Mouse (Mus musculus) limb, embryonic 10.5 days (tissue): Measurements from ENCODE around the gene Ube2z. TPM values are rescaled to one million over a fixed set of nuclear protein-coding genes. Genes with fewer than 3 reads are reported as not detected.
A peak's percentile ranks its signal among the peaks of the same experiment; 100 is the strongest.

ENCODE experiments used
- DNase-seq: peaks from one replicate; pipeline ENCODE4 v3.0.0-alpha.2; 2017; ENCODE audit warnings: low spot score
- H3K27ac ChIP-seq: fragments of 300-500 bp; sonication (generic); 2 replicates; pipeline ENCODE4 v1.5.1; 2016; ENCODE audit warnings: mild to moderate bottlenecking
- H3K27me3 ChIP-seq: fragments of 300-500 bp; sonication (generic); 2 replicates; pipeline ENCODE4 v1.6.1; 2016; ENCODE audit warnings: low read depth, mild to moderate bottlenecking; ENCODE audit not compliant: poor library complexity, severe bottlenecking
- H3K36me3 ChIP-seq: fragments of 300-500 bp; sonication (generic); 2 replicates; pipeline ENCODE4 v1.6.1; 2016; ENCODE audit warnings: mild to moderate bottlenecking, moderate library complexity
- H3K4me1 ChIP-seq: fragments of 300-500 bp; sonication (generic); 2 replicates; pipeline ENCODE4 v1.6.1; 2016
- H3K4me3 ChIP-seq: fragments of 300-500 bp; sonication (generic); 2 replicates; pipeline ENCODE4 v1.5.1; 2016; ENCODE audit warnings: mild to moderate bottlenecking, moderate library complexity
- H3K9me3 ChIP-seq: fragments of 300-500 bp; sonication (generic); replicated peaks from 2 replicates; pipeline ENCODE4 v1.6.1; 2016; ENCODE audit warnings: mild to moderate bottlenecking
- WGBS: fragments of 180-500 bp; shearing (Covaris S2); methylation state at CpG from one replicate; pipeline ENCODE4 v1.1.7; 2016; 5-methylcytosine and 5-hydroxymethylcytosine counted together
- polyA plus RNA-seq: library from polyadenylated mRNA; unstranded; fragments of >200 nt; fragmentation: Nextera tagmentation; extraction: Ambion mirVana; gene quantifications from 2 replicates; pipeline ENCODE4 v1.2.1, GENCODE M21; 2016

Ube2z gene
- polyA plus RNA-seq, 1 experiment from 2014 or later: 38.3 TPM

DNA sequence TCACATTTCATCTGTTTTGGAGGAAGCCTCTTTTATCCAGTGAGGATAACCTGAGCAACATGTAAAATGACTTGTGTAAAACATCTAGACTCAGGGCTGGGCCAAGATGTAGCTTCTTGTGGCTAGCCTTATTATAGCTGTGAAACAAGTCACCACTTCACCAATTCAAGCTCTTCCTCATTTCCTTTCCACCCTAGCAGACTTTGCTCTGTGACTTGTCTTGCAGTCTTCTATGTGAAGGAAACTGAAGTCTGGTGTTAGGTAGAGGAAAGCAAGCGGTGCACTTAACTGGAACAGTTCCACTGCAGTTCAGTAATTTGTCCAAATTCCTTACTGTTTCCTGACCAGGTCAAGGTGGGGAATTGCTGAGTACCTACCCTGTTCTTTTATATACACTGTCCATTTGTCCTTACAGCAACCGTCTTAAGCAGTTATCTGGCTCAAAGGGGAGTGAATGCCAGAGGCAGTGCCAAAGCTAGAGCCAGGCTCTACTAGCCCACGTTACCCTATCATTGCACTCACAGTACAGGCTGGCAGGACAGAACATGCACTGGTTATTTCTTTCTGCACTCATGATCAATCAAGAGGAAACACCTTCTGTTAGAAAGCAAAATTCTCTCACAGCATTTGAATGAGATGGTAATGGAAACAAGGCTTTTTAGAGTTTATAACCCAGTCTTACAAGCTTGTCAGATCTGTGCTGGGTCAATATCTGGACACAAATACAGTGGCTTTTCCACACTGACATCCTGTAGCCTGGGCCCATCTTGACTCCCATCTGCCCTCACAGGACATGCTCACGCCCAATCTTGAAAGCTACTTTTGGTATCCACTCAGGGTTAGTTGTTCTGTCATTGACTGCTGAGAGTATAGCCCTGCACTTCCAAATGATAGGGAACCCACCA, 17.5 kb downstream of the Ube2z start:
- DNase-seq: no peak
- H3K4me3 ChIP-seq: no peak overlapping the region
- H3K27me3 ChIP-seq: no peaks in the 10 kb centered on the region
- no peak overlapping the region for H3K27ac ChIP-seq
- no peaks in the 10 kb centered on the region for H3K9me3 ChIP-seq
- H3K4me1 ChIP-seq: no peaks in the 10 kb centered on the region
- H3K36me3 ChIP-seq: peaks cover 86% of the 10 kb centered on the region
- WGBS: 92% methylated on average over 4 of the region's 4 CpGs

DNA sequence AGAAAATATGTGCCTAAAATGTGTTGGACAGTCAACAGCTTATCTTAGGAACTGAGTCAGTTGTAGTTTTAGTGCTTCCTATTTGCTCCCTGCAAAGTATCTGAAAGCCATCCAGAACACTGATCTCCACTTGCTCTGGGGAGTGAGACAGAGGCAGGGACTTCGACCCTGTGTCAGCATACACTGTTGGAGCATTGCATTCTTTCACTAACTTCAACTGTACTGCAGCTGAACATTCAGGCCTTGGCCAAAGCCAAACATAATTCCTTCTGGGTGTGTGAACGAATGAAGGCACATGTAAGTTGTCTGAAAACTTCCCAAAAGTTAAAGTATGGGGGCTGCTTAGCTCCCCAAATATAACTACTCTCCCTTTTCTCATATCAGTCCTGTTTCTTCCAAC, 18.4 kb downstream of the Ube2z start:
- Histone ChIP-seq H3K4me3 (no peak overlapping the region), H3K27ac (no peak overlapping the region), H3K27me3 (no peaks in the 10 kb centered on the region), H3K9me3 (no peaks in the 10 kb centered on the region), H3K4me1 (no peaks in the 10 kb centered on the region), H3K36me3 (peaks cover 83% of the 10 kb centered on the region)
- DNase-seq: no peak
- 80% methylated on average over 2 of the region's 2 CpGs for WGBS

DNA sequence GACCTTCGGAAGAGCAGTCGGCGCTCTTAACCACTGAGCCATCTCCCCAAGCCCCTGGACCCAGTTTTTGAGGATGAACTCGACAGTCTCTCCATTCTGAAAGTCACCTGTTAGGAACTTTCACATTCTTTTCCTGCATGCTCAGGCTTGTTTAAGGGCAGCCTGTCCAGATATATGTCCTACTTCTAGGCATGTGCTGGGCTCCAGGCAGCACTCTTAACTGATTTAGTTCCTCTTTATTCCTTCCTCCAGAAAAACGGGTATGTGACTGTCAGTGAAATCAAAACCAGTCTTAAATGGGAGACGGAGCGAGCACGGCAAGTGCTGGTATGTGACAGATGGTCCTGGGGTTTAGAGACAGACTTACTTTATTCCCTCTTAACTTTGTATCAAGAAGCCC, 19.2 kb downstream of the Ube2z start:
- Histone ChIP-seq H3K36me3 (peaks cover 80% of the 10 kb centered on the region), H3K4me1 (no peaks in the 10 kb centered on the region), H3K27me3 (no peaks in the 10 kb centered on the region), H3K27ac (no peak overlapping the region), H3K4me3 (no peak overlapping the region), H3K9me3 (no peaks in the 10 kb centered on the region)
- 86% methylated on average over 8 of the region's 8 CpGs for WGBS
- DNase-seq: no peak

DNA sequence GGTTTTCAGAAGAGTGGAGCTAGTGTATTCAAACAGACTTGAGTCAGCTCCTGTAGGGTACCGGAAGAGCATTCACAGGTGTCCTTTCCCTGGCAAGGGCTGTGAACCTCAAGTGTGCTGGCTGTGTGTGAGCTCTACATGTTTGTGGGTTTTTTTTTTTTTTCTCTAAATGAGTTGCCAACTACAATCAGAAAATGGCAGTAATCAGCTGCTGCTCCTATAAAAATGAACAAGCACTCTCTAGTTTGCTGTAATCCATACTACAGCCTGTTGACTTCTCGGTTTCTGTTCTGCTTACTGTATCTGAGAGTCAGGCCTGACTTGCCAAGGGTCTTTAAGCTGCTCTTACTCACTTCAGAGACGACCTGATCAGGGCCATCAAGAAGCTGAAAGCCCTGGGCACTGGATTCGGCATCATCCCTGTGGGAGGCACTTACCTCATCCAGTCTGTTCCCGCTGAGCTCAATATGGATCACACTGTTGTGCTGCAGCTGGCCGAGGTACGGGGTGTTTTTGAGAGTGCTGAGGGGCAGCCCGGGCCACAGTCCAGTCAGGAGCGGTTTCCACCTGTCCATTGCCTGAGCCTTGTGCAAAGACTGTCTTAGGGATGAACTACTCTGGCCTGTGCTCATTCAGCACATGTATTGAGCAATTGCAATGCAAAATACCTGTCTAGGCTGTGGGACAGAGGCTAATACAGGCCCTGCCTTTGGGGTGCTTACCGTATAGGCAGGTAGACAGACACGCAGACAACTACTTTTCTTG, 20.2 kb downstream of the Ube2z start:
- H3K27ac ChIP-seq: no peak overlapping the region
- no peak for DNase-seq
- H3K36me3 ChIP-seq: peaks cover 77% of the 10 kb centered on the region
- WGBS: 89% methylated on average over 11 of the region's 11 CpGs
- no peak overlapping the region for H3K4me3 ChIP-seq
- H3K4me1 ChIP-seq: no peaks in the 10 kb centered on the region
- no peaks in the 10 kb centered on the region for H3K9me3 ChIP-seq
- H3K27me3 ChIP-seq: no peaks in the 10 kb centered on the region

DNA sequence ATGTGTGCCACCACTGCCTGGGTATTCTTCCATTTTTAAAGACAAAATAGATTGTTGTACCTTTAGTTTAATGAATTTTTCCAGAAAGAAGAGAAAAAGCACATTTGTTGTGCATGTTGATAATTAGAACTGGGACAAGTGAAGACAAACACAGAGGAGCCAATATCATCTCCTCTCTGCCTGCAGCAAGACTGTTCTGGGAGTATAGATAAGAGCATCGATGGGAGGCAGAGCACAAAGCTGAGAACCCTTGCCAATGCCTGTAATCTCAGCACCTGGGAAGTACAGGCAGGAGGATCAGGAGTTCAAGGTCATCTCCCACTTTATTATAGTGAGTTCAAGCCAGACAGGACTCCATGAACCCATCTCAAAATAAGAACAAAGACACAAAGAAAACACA, 26.6 kb downstream of the Ube2z start:
- Histone ChIP-seq H3K36me3 (peaks cover 42% of the 10 kb centered on the region), H3K9me3 (no peaks in the 10 kb centered on the region), H3K4me1 (peaks cover 9% of the 10 kb centered on the region), H3K27ac (no peak overlapping the region), H3K4me3 (no peak overlapping the region), H3K27me3 (no peaks in the 10 kb centered on the region)
- WGBS: 88% methylated on average over 1 of the region's 1 CpGs
- DNase-seq: no peak

DNA sequence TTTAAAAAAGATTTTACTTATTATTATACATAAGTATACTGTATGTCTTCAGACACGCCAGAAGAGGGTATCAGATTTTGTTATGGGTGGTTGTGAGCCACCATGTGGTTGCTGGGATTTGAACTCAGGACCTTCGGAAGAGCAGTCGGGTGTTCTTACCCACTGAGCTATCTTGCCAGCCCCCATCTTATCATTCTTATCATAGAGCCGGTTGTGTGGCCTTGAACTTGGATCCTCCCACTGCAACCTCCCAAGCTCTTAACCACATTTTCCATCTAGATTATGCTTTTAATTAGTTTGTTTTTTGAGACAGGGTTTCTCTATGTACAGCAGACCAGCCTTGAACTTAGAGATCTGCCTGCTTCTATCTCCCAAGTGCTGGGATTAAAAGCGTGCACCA, 27.7 kb downstream of the Ube2z start:
- DNase-seq: no peak
- Histone ChIP-seq H3K4me1 (peaks cover 9% of the 10 kb centered on the region), H3K27me3 (no peaks in the 10 kb centered on the region), H3K4me3 (no peak overlapping the region), H3K36me3 (peaks cover 34% of the 10 kb centered on the region), H3K9me3 (no peaks in the 10 kb centered on the region), H3K27ac (no peak overlapping the region)
- 94% methylated on average over 5 of the region's 5 CpGs for WGBS

DNA sequence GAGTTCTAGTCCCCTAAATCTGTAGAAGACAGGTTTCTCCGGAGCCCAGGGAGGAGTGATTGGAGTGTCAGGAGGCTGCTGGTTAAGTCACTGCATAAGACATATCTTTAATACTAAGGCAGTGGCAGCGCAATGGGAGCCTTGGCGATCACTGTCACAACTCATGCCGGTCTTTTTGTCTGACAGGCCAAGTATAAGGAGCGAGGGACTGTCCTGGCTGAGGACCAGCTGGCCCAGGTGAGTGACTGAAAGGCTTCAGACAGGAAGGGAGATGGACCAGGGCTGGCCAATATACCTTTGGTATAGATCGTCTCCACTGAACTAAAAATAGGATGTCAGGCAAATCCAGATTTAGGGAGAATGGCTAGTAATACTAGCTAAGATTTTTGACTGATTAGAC, 30.1 kb downstream of the Ube2z start:
- DNase-seq: no peak
- Histone ChIP-seq H3K4me3 (peak overlapping the region; percentile 80), H3K4me1 (peaks cover 9% of the 10 kb centered on the region), H3K36me3 (peaks cover 17% of the 10 kb centered on the region), H3K9me3 (no peaks in the 10 kb centered on the region), H3K27ac (peak overlapping the region; percentile 85), H3K27me3 (no peaks in the 10 kb centered on the region)
- 13% methylated on average over 6 of the region's 6 CpGs for WGBS

DNA sequence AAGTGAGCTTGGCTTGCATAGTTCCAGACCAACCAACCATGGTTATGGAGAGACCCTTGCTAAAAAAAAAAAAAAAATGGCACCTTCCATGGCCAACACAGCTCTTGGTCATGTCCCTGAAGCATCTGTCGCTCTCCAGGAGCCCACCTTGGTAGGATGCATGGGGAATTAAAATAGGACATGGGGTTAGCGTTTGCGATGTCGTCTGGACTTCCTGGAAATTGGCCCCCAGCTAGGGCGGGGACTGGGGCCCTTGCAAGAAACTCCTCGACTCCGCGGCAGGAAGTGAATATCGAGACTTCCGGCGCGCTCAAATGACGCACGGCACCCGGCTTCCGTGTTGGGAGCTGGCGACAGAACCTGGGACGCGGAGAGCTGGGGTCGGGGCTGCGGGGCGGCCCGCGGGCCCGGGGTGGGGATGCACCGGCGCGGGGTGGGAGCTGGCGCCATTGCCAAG, 30.6 kb downstream of the Ube2z start, which contains the start of gene Snf8:
Gene Snf8, plus strand, starts transcription at position 290 of the 457 bp plus-strand sequence.
- H3K27ac ChIP-seq: peak within 1 kb of the TSS; percentile 85
- peak; percentile 99 for DNase-seq
- H3K4me1 ChIP-seq: peaks cover 9% of the 10 kb centered on the region
- H3K27me3 ChIP-seq: no peaks in the 10 kb centered on the region
- under 1% methylated on average over 29 of the region's 29 CpGs for WGBS
- peaks cover 14% of the 10 kb centered on the region for H3K36me3 ChIP-seq
- peak within 1 kb of the TSS; percentile 80 for H3K4me3 ChIP-seq
- no peaks in the 10 kb centered on the region for H3K9me3 ChIP-seq

DNA sequence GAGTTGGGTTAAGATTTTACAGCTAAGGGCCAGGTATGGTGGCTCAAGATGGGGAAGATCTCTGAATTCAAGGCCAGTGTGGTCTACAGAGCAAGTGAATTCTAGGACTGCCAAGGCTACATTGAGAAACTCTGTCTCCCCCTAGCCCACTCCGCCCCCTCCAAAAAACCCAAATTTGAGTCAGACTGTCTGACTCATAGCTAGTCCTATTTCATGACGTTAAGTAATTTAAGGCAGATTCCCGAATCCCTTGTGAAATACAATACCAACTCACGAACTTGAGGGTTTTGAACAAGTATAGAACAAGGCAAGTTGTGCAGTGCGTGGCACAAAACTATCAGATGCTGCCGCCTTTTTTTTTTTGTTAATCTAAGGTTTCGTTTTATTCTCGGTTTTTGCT, 31.1 kb downstream of the Ube2z start:
- Histone ChIP-seq H3K4me3 (peak overlapping the region; percentile 80), H3K4me1 (peaks cover 9% of the 10 kb centered on the region), H3K27me3 (peaks cover 4% of the 10 kb centered on the region), H3K27ac (peak overlapping the region; percentile 85), H3K36me3 (peaks cover 10% of the 10 kb centered on the region), H3K9me3 (no peaks in the 10 kb centered on the region)
- no peak for DNase-seq
- WGBS: 46% methylated on average over 8 of the region's 8 CpGs

DNA sequence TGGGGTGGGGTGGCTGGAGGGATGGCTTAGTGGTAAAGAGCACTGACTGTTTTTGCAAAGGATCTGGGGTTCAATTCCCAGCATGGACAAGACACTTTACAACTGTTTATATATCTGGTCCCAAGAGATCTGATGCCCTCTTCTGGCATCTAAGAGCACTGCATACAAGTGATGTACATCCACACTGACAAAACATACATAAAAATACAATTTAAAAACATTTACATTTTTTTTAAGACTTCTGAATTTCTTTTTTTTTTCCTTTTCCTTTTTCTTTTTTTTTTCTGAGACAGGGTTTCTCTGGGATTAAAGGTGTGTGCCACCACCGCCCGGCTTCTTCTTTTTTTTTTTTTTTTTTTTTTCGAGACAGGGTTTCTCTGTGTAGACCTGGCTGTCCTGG, 31.9 kb downstream of the Ube2z start:
- no peak overlapping the region for H3K4me3 ChIP-seq

DNA sequence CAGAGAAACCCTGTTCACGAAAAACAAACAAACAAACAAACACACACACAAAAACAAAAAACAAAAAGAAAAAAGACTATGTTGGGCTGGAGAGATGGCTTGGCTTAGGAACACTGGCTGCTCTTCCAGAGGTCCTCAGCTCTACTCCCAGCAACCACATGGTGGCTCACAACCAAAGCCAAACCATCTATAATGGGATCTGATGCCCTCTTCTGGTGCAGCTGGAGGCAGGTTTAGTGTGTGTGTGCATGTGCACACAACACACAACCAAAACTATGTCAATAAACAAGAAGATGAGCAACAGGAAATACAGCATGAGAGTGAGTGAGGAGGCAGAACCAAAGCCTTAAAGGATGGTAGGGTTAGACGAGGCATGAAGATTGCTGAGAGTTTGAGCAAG, 33.5 kb downstream of the Ube2z start:
- H3K9me3 ChIP-seq: no peaks in the 10 kb centered on the region
- no peak overlapping the region for H3K4me3 ChIP-seq
- H3K27ac ChIP-seq: no peak overlapping the region
- no peak for DNase-seq
- peaks cover 9% of the 10 kb centered on the region for H3K4me1 ChIP-seq
- 0 out of 2 replicates have a peak, but pooled peaks cover 4% of the 10 kb centered on the region for H3K36me3 ChIP-seq
- 84% methylated on average over 2 of the region's 2 CpGs for WGBS
- H3K27me3 ChIP-seq: peaks cover 6% of the 10 kb centered on the region

More for the DNA sequence above, 31.9 kb downstream of the Ube2z start:
- Histone ChIP-seq H3K36me3 (peaks cover 5% of the 10 kb centered on the region; the same call in 1 of the 2 replicates), H3K4me1 (peaks cover 9% of the 10 kb centered on the region), H3K27ac (no peak overlapping the region), H3K9me3 (no peaks in the 10 kb centered on the region), H3K27me3 (peaks cover 6% of the 10 kb centered on the region)
- 97% methylated on average over 3 of the region's 3 CpGs for WGBS
- DNase-seq: no peak

DNA sequence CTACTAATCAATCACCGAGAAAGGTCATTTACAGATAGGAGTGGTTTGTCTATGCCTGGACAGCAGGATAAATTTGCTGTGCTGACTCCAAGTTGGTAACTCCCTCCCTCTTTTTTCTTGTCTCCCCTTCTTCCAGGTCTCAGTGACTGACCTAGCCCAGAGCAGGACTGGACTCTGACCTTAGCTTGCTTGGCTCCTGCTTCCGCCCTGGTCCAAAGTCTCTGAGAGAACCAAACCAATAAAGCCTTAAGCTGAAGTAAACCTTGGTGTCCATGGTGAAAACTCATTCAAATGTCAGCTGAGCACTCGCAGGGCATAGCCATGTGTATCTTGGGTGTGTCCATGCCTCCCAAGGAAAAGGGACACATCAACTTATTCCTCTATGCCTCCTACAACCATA, 34.6 kb downstream of the Ube2z start:
- no peaks in the 10 kb centered on the region for H3K9me3 ChIP-seq
- WGBS: 90% methylated on average over 3 of the region's 3 CpGs
- peaks cover 6% of the 10 kb centered on the region for H3K4me1 ChIP-seq
- no peaks in the 10 kb centered on the region for H3K36me3 ChIP-seq
- H3K27ac ChIP-seq: no peak overlapping the region
- DNase-seq: no peak
- no peak overlapping the region for H3K4me3 ChIP-seq
- H3K27me3 ChIP-seq: peaks cover 6% of the 10 kb centered on the region

DNA sequence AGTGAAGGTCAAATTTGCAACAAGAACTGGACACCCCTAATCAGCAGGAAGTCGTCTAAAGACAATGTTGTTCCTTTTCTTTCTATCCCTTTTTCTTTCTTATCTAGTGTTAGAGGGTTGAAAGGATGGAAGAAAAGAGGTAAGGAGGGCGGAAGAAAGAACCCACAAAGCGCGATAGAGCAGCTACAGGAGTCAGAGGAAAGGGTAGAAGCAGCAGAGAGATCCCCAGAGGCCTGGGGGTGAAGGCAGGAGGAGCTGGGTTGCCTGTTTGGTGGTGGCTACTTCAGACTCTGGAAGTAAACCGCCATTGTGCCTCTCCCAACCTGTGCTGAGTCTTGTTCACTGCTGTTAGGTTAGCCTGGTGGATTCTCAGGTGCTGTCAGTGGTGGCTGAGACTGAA, 37.1 kb downstream of the Ube2z start:
- Histone ChIP-seq H3K36me3 (no peaks in the 10 kb centered on the region), H3K4me1 (no peaks in the 10 kb centered on the region), H3K27me3 (peaks cover 6% of the 10 kb centered on the region), H3K27ac (no peak overlapping the region; the same call in 1 of the 2 replicates), H3K4me3 (no peak overlapping the region), H3K9me3 (no peaks in the 10 kb centered on the region)
- WGBS: 67% methylated on average over 5 of the region's 5 CpGs
- no peak for DNase-seq
